Mouse (Mus musculus): ENCODE results near the gene Abca17. TPM values are rescaled to one million over a fixed set of nuclear protein-coding genes. Genes with fewer than 3 reads are reported as not detected.

Abca17 gene
- polyA plus RNA-seq, 1 experiment, result 0.86 TPM

DNA sequence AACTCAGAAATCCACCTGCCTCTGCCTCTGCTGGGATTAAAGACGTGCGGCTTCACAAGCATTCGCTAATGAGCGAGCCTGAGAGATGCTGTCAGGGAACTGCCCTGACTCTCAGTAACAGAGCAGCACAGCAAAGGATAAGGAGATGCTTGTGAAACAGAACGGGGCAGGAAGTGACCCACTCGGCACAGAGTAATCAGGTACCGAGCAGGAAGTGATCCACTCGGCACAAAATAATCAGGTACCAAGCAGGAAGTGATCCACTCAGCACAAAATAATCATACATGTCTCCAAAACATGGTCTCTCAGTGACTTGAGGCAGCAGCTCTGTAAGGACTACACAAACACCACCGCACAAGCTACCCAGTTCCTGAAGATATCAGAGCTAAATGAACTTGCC, 62.4 kb downstream of the Abca17 start:
- Histone ChIP-seq H3K27ac (ENCODE audit: insufficient read depth, low read length) (no peak overlapping the region), H3K4me1 (ENCODE audit: control insufficient read depth, insufficient read depth, low read length) (no peaks in the 10 kb centered on the region), H3K4me3 (ENCODE audit: insufficient read depth, low read length) (no peak overlapping the region)
- TF ChIP-seq CTCF (IDR thresholded peaks at IDR 0.05; ENCODE audit: extremely low read depth, insufficient read depth, low read length) (no peak), POLR2A (IDR thresholded peaks at IDR 0.05; ENCODE audit: extremely low read depth, insufficient read depth, low read length) (no peak)

DNA sequence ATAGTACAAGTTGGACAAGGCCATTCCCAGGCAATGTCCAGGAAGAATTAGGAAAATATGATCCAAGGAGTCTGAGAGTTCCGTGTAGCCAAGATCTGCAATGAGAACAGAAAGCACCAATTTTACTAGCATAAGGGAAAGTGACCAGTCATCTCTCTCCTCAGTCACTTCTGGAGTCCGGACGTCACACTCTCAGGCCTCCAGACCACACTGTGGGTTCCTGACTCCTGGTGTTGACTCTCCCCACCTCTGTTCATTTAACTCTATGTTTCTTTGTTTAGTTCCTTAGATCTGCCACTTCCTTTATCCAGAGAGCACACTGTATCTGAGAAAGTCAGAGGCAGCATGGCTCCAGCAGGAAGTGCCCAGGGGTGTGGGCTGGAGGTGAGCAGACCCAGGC, 65.2 kb downstream of the Abca17 start:
- no peak for TF ChIP-seq POLR2A (IDR thresholded peaks at IDR 0.05; ENCODE audit: extremely low read depth, insufficient read depth, low read length)
- TF ChIP-seq CTCF (IDR thresholded peaks at IDR 0.05; ENCODE audit: extremely low read depth, insufficient read depth, low read length), result no peak
- Histone ChIP-seq H3K4me1 (ENCODE audit: control insufficient read depth, insufficient read depth, low read length) (no peaks in the 10 kb centered on the region), H3K4me3 (ENCODE audit: insufficient read depth, low read length) (no peak overlapping the region), H3K27ac (ENCODE audit: insufficient read depth, low read length) (no peak overlapping the region)

DNA sequence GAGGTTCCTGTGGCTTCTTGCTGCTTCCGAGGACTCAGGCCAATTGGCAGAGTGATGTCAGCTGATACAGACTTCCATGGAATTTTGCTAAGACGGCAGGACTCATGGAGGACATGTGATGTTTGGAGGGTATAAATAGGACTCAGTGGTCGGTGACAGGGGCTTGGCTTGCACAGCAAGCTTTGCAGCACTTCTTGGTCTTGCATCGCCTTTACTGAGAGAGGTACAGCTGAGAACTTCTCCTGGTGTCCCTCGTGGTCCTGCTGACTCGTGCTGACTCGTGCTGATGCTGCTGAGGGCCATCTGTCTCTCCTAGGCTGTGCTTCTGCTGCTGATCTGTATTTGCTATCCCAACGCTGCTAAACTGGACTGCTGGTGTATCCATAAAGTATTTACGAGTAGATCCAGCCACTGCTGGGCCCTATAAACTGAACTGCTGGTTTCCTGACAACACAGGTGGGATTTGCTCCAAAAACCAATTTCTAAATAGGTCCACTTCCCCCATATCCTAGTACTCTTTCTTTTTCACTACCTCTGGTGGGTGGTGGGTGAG, 67.5 kb downstream of the Abca17 start:
- Histone ChIP-seq H3K27ac (ENCODE audit: insufficient read depth, low read length) (no peak overlapping the region), H3K4me1 (ENCODE audit: control insufficient read depth, insufficient read depth, low read length) (no peaks in the 10 kb centered on the region), H3K4me3 (ENCODE audit: insufficient read depth, low read length) (no peak overlapping the region)
- TF ChIP-seq CTCF (IDR thresholded peaks at IDR 0.05; ENCODE audit: extremely low read depth, insufficient read depth, low read length) (no peak), POLR2A (IDR thresholded peaks at IDR 0.05; ENCODE audit: extremely low read depth, insufficient read depth, low read length) (no peak)

DNA sequence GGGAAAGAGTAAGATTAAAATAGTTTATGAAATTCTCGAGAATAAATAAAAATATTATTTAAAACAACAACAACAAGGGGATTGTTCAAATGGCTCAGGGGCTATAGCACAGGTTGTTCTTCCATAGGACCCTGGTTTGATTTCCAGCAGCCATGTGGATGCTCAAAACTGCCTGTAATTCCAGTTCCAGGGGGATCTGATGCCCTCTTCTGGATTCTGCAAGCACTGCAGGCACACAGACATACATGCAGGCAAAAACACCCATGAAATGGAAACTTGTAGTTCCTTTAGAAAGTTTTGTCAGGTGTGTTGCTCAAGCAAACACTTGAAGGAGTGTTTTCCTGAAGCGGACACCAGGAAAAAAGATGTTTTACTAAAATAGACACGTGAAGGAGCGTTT, 68.2 kb downstream of the Abca17 start:
- H3K4me1 ChIP-seq (ENCODE audit: control insufficient read depth, insufficient read depth, low read length), result no peaks in the 10 kb centered on the region
- no peak overlapping the region for H3K27ac ChIP-seq (ENCODE audit: insufficient read depth, low read length)
- H3K4me3 ChIP-seq (ENCODE audit: insufficient read depth, low read length), result no peak overlapping the region
- no peak for TF ChIP-seq POLR2A (IDR thresholded peaks at IDR 0.05; ENCODE audit: extremely low read depth, insufficient read depth, low read length)
- 0 out of 2 replicates have a peak, but pooled peaks have one; percentile 3 for TF ChIP-seq CTCF (IDR thresholded peaks at IDR 0.05; ENCODE audit: extremely low read depth, insufficient read depth, low read length)

DNA sequence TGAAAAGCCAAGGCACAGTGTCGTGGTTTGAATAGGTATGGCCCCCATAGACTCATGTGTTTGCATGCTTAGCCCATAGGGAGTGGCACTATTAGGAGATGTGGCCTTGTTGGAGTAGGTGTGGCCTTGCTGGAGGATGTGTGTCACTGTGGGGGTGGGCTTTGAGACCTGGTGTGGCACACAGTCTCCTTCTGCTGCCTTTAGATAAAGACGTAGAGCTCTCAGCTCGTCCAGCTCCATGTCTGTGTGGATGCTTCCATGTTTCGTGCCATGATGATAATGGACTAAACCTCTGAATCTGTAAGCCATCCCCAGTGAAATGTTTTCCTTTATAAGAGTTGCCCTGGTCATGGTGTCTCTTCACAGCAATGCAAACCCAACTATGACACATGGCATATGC, 71.0 kb downstream of the Abca17 start:
- no peak for TF ChIP-seq POLR2A (IDR thresholded peaks at IDR 0.05; ENCODE audit: extremely low read depth, insufficient read depth, low read length)
- no peak for TF ChIP-seq CTCF (IDR thresholded peaks at IDR 0.05; ENCODE audit: extremely low read depth, insufficient read depth, low read length)
- Histone ChIP-seq H3K4me1 (ENCODE audit: control insufficient read depth, insufficient read depth, low read length) (no peaks in the 10 kb centered on the region), H3K27ac (ENCODE audit: insufficient read depth, low read length) (no peak overlapping the region), H3K4me3 (ENCODE audit: insufficient read depth, low read length) (no peak overlapping the region)

DNA sequence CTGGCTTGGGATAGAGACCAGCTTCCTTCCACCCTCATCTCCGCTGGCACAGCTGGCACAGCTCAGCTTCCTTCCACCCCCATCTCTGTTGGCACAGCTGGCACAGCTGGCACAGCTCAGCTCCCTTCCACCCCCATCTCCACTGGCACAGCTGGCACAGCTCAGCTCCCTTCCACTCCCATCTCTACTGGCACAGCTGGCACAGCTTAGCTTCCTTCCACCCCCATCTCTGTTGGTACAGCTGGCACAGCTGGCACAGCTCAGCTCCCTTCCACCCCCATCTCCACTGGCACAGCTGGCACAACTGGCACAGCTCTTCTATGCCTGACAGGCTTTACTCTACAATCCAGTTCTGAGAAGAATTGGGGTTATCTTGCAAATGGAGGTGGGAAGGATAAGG, 83.7 kb downstream of the Abca17 start:
- no peaks in the 10 kb centered on the region for H3K4me1 ChIP-seq (ENCODE audit: control insufficient read depth, insufficient read depth, low read length)
- no peak overlapping the region for H3K4me3 ChIP-seq (ENCODE audit: insufficient read depth, low read length)
- no peak overlapping the region for H3K27ac ChIP-seq (ENCODE audit: insufficient read depth, low read length)
- no peak for TF ChIP-seq CTCF (IDR thresholded peaks at IDR 0.05; ENCODE audit: extremely low read depth, insufficient read depth, low read length)
- TF ChIP-seq POLR2A (IDR thresholded peaks at IDR 0.05; ENCODE audit: extremely low read depth, insufficient read depth, low read length), result no peak

DNA sequence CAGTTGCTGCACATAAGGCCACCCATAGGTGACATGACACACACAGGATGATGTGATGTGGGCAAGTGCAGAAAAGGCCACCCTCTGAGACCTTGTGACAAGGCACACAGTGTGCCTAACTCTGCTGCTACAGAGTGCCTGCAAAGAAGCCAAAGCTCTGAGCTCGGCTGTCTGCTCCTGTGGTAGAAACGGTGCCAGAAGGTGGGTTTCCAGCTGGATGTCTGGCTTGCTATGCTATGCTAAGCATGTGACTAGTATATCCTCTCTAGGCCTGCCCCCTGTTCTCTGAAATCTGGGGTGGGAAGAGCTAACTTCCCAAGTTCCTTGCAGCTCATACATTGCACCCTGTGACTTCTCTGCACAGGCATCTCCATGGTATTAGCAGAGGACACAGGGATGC, 86.1 kb downstream of the Abca17 start:
- TF ChIP-seq POLR2A (IDR thresholded peaks at IDR 0.05; ENCODE audit: extremely low read depth, insufficient read depth, low read length) (no peak), CTCF (IDR thresholded peaks at IDR 0.05; ENCODE audit: extremely low read depth, insufficient read depth, low read length) (no peak)
- no peak overlapping the region for H3K27ac ChIP-seq (ENCODE audit: insufficient read depth, low read length)
- H3K4me3 ChIP-seq (ENCODE audit: insufficient read depth, low read length), result no peak overlapping the region
- H3K4me1 ChIP-seq (ENCODE audit: control insufficient read depth, insufficient read depth, low read length), result no peaks in the 10 kb centered on the region

DNA sequence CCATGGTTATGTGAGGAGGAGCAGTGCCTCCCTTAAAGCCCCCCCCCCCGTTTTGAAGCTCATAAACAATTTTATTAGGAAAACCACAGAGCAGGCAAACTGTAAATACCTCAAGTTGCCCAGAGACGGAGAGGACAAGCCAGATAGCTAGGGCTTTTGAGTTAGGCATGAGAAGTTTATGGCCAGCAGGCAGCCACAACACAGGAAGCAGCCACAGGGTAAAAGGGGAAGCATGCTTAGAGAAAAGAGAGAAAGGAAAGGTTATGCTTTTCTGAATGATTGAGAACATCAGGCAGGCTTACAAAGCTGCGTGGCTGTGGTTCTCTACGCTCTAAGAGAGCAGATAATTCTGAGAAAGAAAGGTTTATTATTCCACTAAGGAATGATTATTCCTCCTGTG, 90.4 kb downstream of the Abca17 start:
- Histone ChIP-seq H3K4me3 (ENCODE audit: insufficient read depth, low read length) (no peak overlapping the region), H3K4me1 (ENCODE audit: control insufficient read depth, insufficient read depth, low read length) (no peaks in the 10 kb centered on the region), H3K27ac (ENCODE audit: insufficient read depth, low read length) (no peak overlapping the region)
- TF ChIP-seq POLR2A (IDR thresholded peaks at IDR 0.05; ENCODE audit: extremely low read depth, insufficient read depth, low read length), result no peak
- no peak for TF ChIP-seq CTCF (IDR thresholded peaks at IDR 0.05; ENCODE audit: extremely low read depth, insufficient read depth, low read length)

DNA sequence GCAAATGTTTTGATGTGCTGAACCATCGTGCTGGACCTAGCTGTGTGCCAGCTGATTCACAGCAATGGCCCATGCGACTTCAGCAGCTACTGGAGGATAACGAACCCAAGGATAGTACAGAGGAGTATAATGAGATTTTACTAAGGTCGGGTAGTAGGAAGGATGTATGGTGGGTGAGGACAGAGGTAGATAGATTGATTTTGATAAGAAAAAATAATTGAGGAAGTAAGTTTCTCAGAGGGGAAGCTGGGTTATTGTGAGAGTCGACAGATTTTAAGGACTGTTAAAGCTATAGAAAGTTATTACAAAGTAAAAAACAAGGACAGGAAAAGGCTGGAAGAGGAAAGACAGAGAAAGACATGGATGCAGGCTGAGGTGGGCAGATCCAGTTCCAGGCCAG, 91.2 kb downstream of the Abca17 start:
- TF ChIP-seq POLR2A (IDR thresholded peaks at IDR 0.05; ENCODE audit: extremely low read depth, insufficient read depth, low read length) (no peak), CTCF (IDR thresholded peaks at IDR 0.05; ENCODE audit: extremely low read depth, insufficient read depth, low read length) (no peak)
- no peaks in the 10 kb centered on the region for H3K4me1 ChIP-seq (ENCODE audit: control insufficient read depth, insufficient read depth, low read length)
- no peak overlapping the region for H3K4me3 ChIP-seq (ENCODE audit: insufficient read depth, low read length)
- H3K27ac ChIP-seq (ENCODE audit: insufficient read depth, low read length), result no peak overlapping the region

DNA sequence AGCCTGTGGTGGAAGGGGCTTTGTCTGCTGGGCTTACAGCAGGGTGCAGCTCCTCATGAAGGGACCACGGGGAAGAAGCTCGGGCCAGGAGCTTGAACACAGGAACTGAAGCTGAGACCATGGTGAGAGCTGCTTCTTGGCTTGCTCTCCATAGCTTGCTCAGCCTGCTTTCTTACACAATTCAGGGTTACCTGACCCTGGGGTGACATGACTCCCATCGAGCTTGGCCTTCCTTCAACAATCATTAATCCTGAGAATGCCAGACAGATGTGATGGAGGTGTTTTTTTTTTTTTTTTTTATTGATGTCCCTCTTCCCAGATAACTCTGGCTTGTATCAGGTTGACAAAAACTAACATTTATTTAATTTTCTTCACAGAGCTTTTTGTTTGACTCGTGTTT, 91.9 kb downstream of the Abca17 start:
- TF ChIP-seq POLR2A (IDR thresholded peaks at IDR 0.05; ENCODE audit: extremely low read depth, insufficient read depth, low read length), result no peak
- TF ChIP-seq CTCF (IDR thresholded peaks at IDR 0.05; ENCODE audit: extremely low read depth, insufficient read depth, low read length), result no peak
- Histone ChIP-seq H3K4me3 (ENCODE audit: insufficient read depth, low read length) (no peak overlapping the region), H3K4me1 (ENCODE audit: control insufficient read depth, insufficient read depth, low read length) (no peaks in the 10 kb centered on the region), H3K27ac (ENCODE audit: insufficient read depth, low read length) (no peak overlapping the region)
